Mouse (Mus musculus) frontal cortex, adult 2 months (tissue): ENCODE results near the gene Krtap4-8. TPM values are rescaled to one million over a fixed set of nuclear protein-coding genes. Genes with fewer than 3 reads are reported as not detected.
"Not testable (repeated sequence)": the region's sequence is repeated elsewhere in the genome, so short reads cannot be mapped to it uniquely, and the experiment has no call there.

Source experiments
- DNase-seq, 2 experiments: peaks; one replicate each; pipeline ENCODE4 v3.0.0; 2022; ENCODE audit warnings: low spot score in 1 of 2; ENCODE audit errors: extremely low spot score in 1 of 2
- polyA plus RNA-seq: library from polyadenylated mRNA; depleted of rRNA; stranded (reverse); fragments of >200 nt; gene quantifications from 2 replicates; pipeline ENCODE4 v1.2.3, GENCODE M21; 2012; rRNA removed

The Krtap4-8 gene
- not detected in 2 replicates for polyA plus RNA-seq

GRCm38 (mm10) chr11:99780604-99781003, at the start of gene Krtap4-8:
Krtap4-8 (minus strand) TSS chr11:99780704.
- no peak for DNase-seq

DNA sequence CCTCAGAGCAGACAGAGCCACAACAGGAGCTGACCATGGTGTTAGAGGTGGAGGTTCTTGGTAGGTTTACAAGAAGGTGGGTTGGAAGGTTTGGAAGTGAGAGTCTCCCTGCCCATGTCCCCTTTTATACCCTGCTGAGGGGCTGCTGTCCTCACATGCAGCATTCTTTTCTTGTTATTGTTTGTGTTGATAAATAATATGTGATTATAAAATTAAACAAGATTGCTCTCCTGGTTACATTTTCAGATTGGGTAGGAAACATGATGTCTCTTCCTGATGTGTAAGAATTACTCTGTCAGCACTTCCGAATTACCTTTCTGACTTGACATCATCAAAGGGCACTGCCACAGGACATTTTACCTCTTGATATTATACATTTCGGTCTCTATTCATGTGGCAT, 35.1 kb upstream of the Krtap4-8 start, which contains the start of gene Gm11564:
Gene Gm11564 (minus strand): TSS at position 101 of the 400 bp plus-strand sequence.
- DNase-seq: not testable (repeated sequence)

DNA sequence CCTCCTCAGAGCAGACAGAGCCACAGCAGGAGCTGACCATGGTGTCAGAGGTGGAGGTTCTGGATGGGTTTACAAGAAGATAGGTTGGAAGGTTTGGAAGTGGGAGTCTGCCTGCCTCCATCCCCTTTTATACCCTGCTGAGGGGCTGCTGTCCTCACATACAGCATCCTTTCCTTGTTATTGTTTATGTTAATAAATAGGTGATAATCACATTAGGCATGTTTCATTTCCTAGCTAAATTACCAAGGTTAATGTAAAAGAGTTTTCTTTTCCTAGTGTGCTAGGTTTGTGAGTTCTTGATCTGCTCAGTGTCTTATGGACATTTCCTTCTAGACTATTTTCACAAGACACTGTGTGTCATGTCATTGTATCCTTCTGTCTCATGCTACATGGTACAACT, 29.3 kb upstream of the Krtap4-8 start, which contains the start of gene Krtap4-13:
Gene Krtap4-13 (minus strand): TSS at position 101 of the 400 bp plus-strand sequence.
- not testable (repeated sequence) for DNase-seq

DNA sequence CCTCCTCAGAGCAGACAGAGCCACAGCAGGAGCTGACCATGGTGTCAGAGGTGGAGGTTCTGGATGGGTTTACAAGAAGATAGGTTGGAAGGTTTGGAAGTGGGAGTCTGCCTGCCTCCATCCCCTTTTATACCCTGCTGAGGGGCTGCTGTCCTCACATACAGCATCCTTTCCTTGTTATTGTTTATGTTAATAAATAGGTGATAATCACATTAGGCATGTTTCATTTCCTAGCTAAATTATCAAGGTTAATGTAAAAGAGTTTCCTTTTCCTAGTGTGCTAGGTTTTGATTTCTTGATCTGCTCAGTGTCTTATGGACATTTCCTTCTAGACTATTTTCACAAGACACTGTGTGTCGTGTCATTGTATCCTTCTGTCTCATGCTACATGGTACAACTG, 23.8 kb upstream of the Krtap4-8 start, which contains the start of gene Gm11554:
Gene Gm11554 (minus strand): TSS at position 101 of the 400 bp plus-strand sequence.
- not testable (repeated sequence) for DNase-seq

- DNase-seq: not testable (repeated sequence)
These were observed 18.3 kb upstream of the Krtap4-8 start, which contains the start of gene Gm11569 for GRCm38 (mm10) chr11:99798832-99799231. Gm11569 (minus strand) TSS chr11:99798932.

- DNase-seq: no peak
These were observed 12.9 kb upstream of the Krtap4-8 start, which contains the start of gene Gm11596 for GRCm38 (mm10) chr11:99793367-99793766. Gm11596 (minus strand) TSS chr11:99793467.

GRCm38 (mm10) chr11:99784900-99785299, 4.4 kb upstream of the Krtap4-8 start, which contains the start of gene Krtap4-9:
Krtap4-9 (plus strand) TSS chr11:99785200.
- not testable (repeated sequence) for DNase-seq

DNA sequence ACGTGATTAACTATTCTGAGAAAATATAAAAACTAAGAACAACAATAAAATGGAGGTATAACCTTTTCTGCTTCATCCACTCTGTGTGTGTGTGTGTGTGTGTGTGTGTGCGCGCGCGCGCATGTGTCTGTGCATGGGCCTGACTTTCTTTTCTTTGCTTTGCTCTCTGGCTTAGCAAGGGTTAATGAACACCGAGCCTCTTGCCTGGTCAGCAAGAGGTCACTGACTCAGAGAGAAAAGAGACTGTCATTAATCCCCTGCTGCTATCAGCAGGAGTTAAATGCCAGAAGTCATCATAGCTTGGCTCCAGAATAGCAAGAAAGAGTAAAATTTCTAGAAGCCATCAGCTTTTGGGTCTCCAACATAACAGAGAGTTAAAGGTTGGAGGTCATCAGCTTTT, 2.1 kb downstream of the Krtap4-8 start:
- no peak for DNase-seq

DNA sequence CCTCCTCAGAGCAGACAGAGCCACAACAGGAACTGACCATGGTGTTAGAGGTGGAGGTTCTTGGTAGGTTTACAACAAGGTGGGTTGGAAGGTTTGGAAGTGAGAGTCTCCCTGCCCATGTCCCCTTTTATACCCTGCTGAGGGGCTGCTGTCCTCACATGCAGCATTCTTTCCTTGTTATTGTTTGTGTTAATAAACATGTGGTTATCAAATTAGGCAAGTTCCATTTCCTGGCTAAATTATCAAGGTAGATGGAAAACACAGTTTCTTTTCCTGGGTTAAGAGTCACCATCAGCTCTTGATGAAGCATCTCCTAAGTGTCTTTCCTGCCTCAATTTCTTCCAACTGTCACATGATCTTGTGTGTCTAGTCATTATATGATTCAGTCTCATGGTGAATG, 7.7 kb downstream of the Krtap4-8 start, which contains the start of gene Gm11595:
Gene Gm11595 (minus strand): TSS at position 101 of the 400 bp plus-strand sequence.
- DNase-seq: not testable (repeated sequence)

- no peak for DNase-seq
These were observed 12.1 kb downstream of the Krtap4-8 start for GRCm38 (mm10) chr11:99768410-99768809.

GRCm38 (mm10) chr11:99758877-99759276, 21.6 kb downstream of the Krtap4-8 start:
- no peak for DNase-seq

GRCm38 (mm10) chr11:99743985-99744384, 36.5 kb downstream of the Krtap4-8 start:
- DNase-seq: no peak

- DNase-seq: no peak
These were observed 46.3 kb downstream of the Krtap4-8 start, which contains the start of gene Gm14180 for GRCm38 (mm10) chr11:99734190-99734589. Gm14180 (minus strand) TSS chr11:99734290.

Other genes with a start within 250 kb of the Krtap4-8 start
- gene Krt40, start 237.5 kb downstream of the Krtap4-8 start, polyA plus RNA-seq: 0.08 TPM in 1 of 2 replicates, not detected in the other
- gene Krtap3-3, start 229.8 kb downstream of the Krtap4-8 start, polyA plus RNA-seq: not detected in 2 replicates
- gene Krtap3-2, start 223.9 kb downstream of the Krtap4-8 start, polyA plus RNA-seq: not detected in 2 replicates
- not detected in 2 replicates for gene Gm11939, start 221.2 kb downstream of the Krtap4-8 start, polyA plus RNA-seq
- gene Krtap3-1, start 214.1 kb downstream of the Krtap4-8 start, polyA plus RNA-seq: not detected in 2 replicates
- gene Krtap1-5, start 199.7 kb downstream of the Krtap4-8 start, polyA plus RNA-seq: not detected in 2 replicates
- gene Krtap1-4, start 197.1 kb downstream of the Krtap4-8 start, polyA plus RNA-seq: not detected in 2 replicates
- gene Krtap1-3, start 189.4 kb downstream of the Krtap4-8 start, polyA plus RNA-seq: not detected in 2 replicates
- gene Krtap9-3, start 182.6 kb downstream of the Krtap4-8 start, polyA plus RNA-seq: not detected in 2 replicates
- not detected in 2 replicates for gene Gm11938, start 177.4 kb downstream of the Krtap4-8 start, polyA plus RNA-seq
- not detected in 2 replicates for gene Gm11937, start 170.5 kb downstream of the Krtap4-8 start, polyA plus RNA-seq
- gene Krtap2-4, start 165.9 kb downstream of the Krtap4-8 start, polyA plus RNA-seq: not detected in 2 replicates
- not detected in 2 replicates for gene Gm11562, start 160.3 kb downstream of the Krtap4-8 start, polyA plus RNA-seq
- not detected in 2 replicates for gene Krtap4-1, start 152.5 kb downstream of the Krtap4-8 start, polyA plus RNA-seq
- not detected in 2 replicates for gene Krtap4-2, start 145.6 kb downstream of the Krtap4-8 start, polyA plus RNA-seq
- not detected in 2 replicates for gene Krtap4-7, start 136.6 kb downstream of the Krtap4-8 start, polyA plus RNA-seq
- gene Gm11555, start 130.5 kb downstream of the Krtap4-8 start, polyA plus RNA-seq: not detected in 2 replicates
- gene Gm11563, start 121.7 kb downstream of the Krtap4-8 start, polyA plus RNA-seq: not detected in 2 replicates
- not detected in 2 replicates for gene Krtap4-6, start 114.7 kb downstream of the Krtap4-8 start, polyA plus RNA-seq
- gene Gm14190, start 90.0 kb downstream of the Krtap4-8 start, polyA plus RNA-seq: not detected in 2 replicates
- not detected in 2 replicates for gene Gm14180, start 46.4 kb downstream of the Krtap4-8 start, polyA plus RNA-seq
- gene Gm11595, start 7.8 kb downstream of the Krtap4-8 start, polyA plus RNA-seq: not detected in 2 replicates
- gene Krtap4-9, start 4.5 kb upstream of the Krtap4-8 start, polyA plus RNA-seq: not detected in 2 replicates
- gene Gm11596, start 12.8 kb upstream of the Krtap4-8 start, polyA plus RNA-seq: not detected in 2 replicates
- not detected in 2 replicates for gene Gm11569, start 18.2 kb upstream of the Krtap4-8 start, polyA plus RNA-seq
- gene Gm11554, start 23.7 kb upstream of the Krtap4-8 start, polyA plus RNA-seq: not detected in 2 replicates
- not detected in 2 replicates for gene Krtap4-13, start 29.2 kb upstream of the Krtap4-8 start, polyA plus RNA-seq
- not detected in 2 replicates for gene Gm11564, start 35.0 kb upstream of the Krtap4-8 start, polyA plus RNA-seq
- not detected in 2 replicates for gene 2300003K06Rik, start 57.4 kb upstream of the Krtap4-8 start, polyA plus RNA-seq
- gene Krtap4-16, start 70.9 kb upstream of the Krtap4-8 start, polyA plus RNA-seq: not detected in 2 replicates
- gene Gm11568, start 77.2 kb upstream of the Krtap4-8 start, polyA plus RNA-seq: not detected in 2 replicates
- gene Gm11559, start 83.8 kb upstream of the Krtap4-8 start, polyA plus RNA-seq: not detected in 2 replicates
- not detected in 2 replicates for gene Krtap9-1, start 92.7 kb upstream of the Krtap4-8 start, polyA plus RNA-seq
- gene Gm11567, start 98.5 kb upstream of the Krtap4-8 start, polyA plus RNA-seq: not detected in 2 replicates
- gene Krtap31-1, start 127.2 kb upstream of the Krtap4-8 start, polyA plus RNA-seq: not detected in 2 replicates
- gene Gm11565, start 134.0 kb upstream of the Krtap4-8 start, polyA plus RNA-seq: not detected in 2 replicates
- gene Krtap31-2, start 155.6 kb upstream of the Krtap4-8 start, polyA plus RNA-seq: not detected in 2 replicates
- gene Krtap9-5, start 167.8 kb upstream of the Krtap4-8 start, polyA plus RNA-seq: not detected in 2 replicates
- gene Krtap29-1, start 198.3 kb upstream of the Krtap4-8 start, polyA plus RNA-seq: not detected in 2 replicates
- 0.08 TPM in 1 of 2 replicates, not detected in the other for gene Krtap16-1, start 205.9 kb upstream of the Krtap4-8 start, polyA plus RNA-seq
- gene Krtap17-1, start 213.3 kb upstream of the Krtap4-8 start, polyA plus RNA-seq: not detected in 2 replicates
- gene Krt33a, start 235.5 kb upstream of the Krtap4-8 start, polyA plus RNA-seq: not detected in 2 replicates
- gene Krt33b, start 249.2 kb upstream of the Krtap4-8 start, polyA plus RNA-seq: not detected in 2 replicates